Mouse (Mus musculus): Measurements from ENCODE around the gene Litaf. TPM values are rescaled to one million over a fixed set of nuclear protein-coding genes. Genes with fewer than 3 reads are reported as not detected.

Gene Litaf
- polyA plus RNA-seq, 1 experiment = 102 TPM

DNA sequence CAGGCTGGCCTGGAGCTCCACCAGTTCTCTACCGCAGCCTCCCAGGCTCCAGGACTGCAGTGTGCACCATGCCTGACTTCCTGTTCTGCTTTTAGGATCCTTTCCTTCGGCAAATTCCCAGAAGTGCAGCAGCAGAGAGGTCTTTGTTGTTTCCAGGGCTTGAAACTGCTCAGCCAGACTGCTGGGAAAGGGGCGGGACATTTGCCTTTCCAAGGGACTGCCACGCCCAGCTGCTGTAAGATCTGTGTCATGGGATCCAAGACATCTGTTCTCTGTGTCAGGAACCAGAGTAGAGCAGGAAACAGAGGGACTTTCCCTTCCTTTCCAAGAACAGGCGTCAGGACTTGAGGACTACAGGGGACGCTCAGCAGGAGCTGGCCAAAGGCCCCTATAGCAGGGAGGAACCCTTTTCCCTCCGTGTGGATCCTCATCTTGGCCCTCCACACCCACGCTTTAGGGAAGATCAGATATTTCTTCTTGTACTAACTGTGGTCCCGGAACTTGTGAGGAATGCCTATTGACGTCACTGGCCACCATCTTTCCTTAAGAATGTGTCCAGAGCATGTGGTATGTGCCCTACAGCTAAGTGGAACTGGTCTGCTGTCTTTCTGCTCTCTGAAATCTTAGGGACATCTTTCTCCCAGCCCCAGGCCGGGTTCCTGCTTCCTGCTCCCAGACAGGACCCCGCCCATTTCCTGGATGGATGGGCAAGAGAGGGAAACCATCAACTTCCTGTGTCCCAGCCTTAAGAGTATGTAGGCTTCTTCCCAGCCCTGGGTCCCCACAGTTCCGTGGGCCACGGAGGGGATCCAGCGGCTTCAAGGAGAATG, 57.6 kb downstream of the Litaf start:
- Histone ChIP-seq H3K36me3 (ENCODE audit: control insufficient read depth, insufficient read depth, low read length, poor library complexity, severe bottlenecking) (no peaks in the 10 kb centered on the region), H3K4me3 (ENCODE audit: low read depth, low read length) (peak overlapping the region; percentile 69), H3K4me1 (ENCODE audit: control insufficient read depth, insufficient read depth, low read length) (peaks cover 9% of the 10 kb centered on the region), H3K9ac (ENCODE audit: low read depth, poor library complexity, severe bottlenecking) (peak overlapping the region; percentile 30), H3K9me3 (replicated peaks; ENCODE audit: control insufficient read depth, insufficient read depth, low read length, poor library complexity, severe bottlenecking) (no peaks in the 10 kb centered on the region), H3K27ac (ENCODE audit: insufficient read depth, low read length) (peak overlapping the region; percentile 86), H3K27me3 (ENCODE audit: control insufficient read depth, insufficient read depth, low read length, poor library complexity, severe bottlenecking) (no peaks in the 10 kb centered on the region)
- TF ChIP-seq POLR2A (IDR thresholded peaks at IDR 0.05; ENCODE audit: insufficient read depth, low read length) (peak; percentile 49), CTCF (IDR thresholded peaks at IDR 0.05; ENCODE audit: low read depth, low read length) (no peak), EP300 (IDR thresholded peaks at IDR 0.05; ENCODE audit: insufficient read depth, low read depth, low read length) (peak; percentile 94)

DNA sequence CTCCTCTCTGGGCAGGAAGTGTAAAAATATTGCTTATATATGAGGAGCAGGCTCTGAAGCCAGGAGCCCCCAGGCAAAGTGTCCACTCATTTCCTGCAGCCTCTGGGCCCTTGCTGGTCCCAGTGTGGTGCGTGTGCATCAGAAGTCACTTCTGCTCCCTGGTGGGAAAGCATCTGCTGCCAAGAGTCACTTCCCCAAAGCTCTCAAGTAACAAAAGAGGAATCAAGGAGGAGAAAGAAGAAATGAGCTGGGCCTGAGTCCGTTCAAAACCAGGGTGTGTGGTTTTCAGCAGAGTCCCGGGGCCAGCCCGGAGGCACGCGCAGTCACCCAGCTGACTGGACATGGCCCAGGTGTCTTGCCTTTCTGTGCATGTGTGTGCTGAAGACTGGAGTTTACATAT, 59.9 kb downstream of the Litaf start:
- Histone ChIP-seq H3K4me1 (ENCODE audit: control insufficient read depth, insufficient read depth, low read length) (peaks cover 9% of the 10 kb centered on the region), H3K9me3 (replicated peaks; ENCODE audit: control insufficient read depth, insufficient read depth, low read length, poor library complexity, severe bottlenecking) (no peaks in the 10 kb centered on the region), H3K27ac (ENCODE audit: insufficient read depth, low read length) (no peak overlapping the region), H3K36me3 (ENCODE audit: control insufficient read depth, insufficient read depth, low read length, poor library complexity, severe bottlenecking) (no peaks in the 10 kb centered on the region), H3K27me3 (ENCODE audit: control insufficient read depth, insufficient read depth, low read length, poor library complexity, severe bottlenecking) (no peaks in the 10 kb centered on the region), H3K4me3 (ENCODE audit: low read depth, low read length) (no peak overlapping the region), H3K9ac (ENCODE audit: low read depth, poor library complexity, severe bottlenecking) (no peak overlapping the region)
- TF ChIP-seq CTCF (IDR thresholded peaks at IDR 0.05; ENCODE audit: low read depth, low read length) = no peak
- no peak for TF ChIP-seq EP300 (IDR thresholded peaks at IDR 0.05; ENCODE audit: insufficient read depth, low read depth, low read length)
- no peak for TF ChIP-seq POLR2A (IDR thresholded peaks at IDR 0.05; ENCODE audit: insufficient read depth, low read length)

DNA sequence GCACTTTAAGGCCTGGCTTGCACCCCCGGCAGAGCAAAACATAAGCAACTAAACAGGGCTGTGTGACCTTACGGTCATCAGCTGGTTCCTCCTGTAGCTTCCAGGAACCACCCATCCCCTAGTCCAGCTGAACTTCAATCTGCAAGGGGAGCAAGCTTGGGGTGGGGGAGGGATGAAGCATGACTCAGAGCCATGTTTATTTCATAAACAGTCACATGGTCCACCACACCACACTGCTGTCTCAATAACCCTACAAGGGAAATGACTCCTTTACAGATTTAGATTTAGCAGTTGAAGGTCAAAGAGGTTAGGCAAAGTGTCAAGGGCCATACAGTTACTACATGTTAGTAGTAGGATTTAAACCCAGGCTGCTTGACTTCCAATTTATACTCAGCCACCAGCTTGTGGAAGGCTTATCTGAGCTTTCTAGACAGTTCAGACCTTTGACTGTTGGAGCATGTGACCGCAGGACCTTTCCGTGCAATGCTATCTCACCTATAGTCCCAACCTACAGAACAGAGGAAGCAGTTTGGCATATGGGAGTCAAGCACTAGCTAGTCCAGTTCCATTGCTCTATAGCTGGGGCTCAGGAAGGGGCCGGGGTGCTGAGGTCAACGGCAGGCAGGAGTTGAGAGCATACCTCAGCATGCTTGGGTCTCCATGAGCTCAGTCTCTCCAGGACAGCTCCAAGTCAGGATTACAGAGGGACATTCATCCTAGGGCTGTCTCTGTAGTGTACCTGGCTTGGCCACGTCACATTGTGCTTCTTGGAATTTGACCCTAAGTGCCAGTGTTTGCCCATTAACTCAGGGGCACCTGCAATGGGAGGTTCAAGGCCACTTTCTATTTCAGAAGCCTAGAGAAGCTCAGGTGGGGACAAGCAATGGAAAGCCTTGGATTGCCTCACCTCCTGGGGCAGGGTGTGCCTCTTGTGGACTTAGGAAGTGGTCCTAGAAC, 64.0 kb downstream of the Litaf start:
- H3K27me3 ChIP-seq (ENCODE audit: control insufficient read depth, insufficient read depth, low read length, poor library complexity, severe bottlenecking) = no peaks in the 10 kb centered on the region

DNA sequence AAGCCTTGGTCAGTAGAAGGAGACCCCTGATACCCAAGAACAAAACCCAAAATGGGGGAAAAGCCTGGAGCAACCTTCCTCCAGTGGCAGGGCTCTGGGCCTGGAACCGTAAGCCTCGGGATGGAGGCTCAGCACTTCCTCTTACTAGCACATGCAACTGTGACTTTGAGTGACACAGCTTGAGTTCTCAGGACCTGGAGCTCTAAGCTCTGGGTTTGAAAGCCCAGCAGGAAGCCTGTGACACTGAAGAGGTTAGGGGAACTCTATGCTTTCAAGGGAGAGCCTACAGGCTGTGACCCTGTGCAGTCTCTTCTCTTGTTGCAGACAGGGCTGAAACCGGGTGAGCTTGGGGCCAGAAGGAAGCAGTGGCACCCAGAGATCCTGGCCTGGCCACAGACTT, 66.1 kb downstream of the Litaf start:
- TF ChIP-seq POLR2A (IDR thresholded peaks at IDR 0.05; ENCODE audit: insufficient read depth, low read length) (no peak), EP300 (IDR thresholded peaks at IDR 0.05; ENCODE audit: insufficient read depth, low read depth, low read length) (no peak), CTCF (IDR thresholded peaks at IDR 0.05; ENCODE audit: low read depth, low read length) (no peak)
- no peak overlapping the region for H3K27ac ChIP-seq (ENCODE audit: insufficient read depth, low read length)
- no peaks in the 10 kb centered on the region for H3K36me3 ChIP-seq (ENCODE audit: control insufficient read depth, insufficient read depth, low read length, poor library complexity, severe bottlenecking)
- H3K27me3 ChIP-seq (ENCODE audit: control insufficient read depth, insufficient read depth, low read length, poor library complexity, severe bottlenecking) = no peaks in the 10 kb centered on the region
- no peaks in the 10 kb centered on the region for H3K9me3 ChIP-seq (replicated peaks; ENCODE audit: control insufficient read depth, insufficient read depth, low read length, poor library complexity, severe bottlenecking)
- no peak overlapping the region for H3K9ac ChIP-seq (ENCODE audit: low read depth, poor library complexity, severe bottlenecking)
- H3K4me3 ChIP-seq (ENCODE audit: low read depth, low read length) = no peak overlapping the region
- no peaks in the 10 kb centered on the region for H3K4me1 ChIP-seq (ENCODE audit: control insufficient read depth, insufficient read depth, low read length)

More for the DNA sequence above, 64.0 kb downstream of the Litaf start:
- Histone ChIP-seq H3K4me1 (ENCODE audit: control insufficient read depth, insufficient read depth, low read length) (peaks cover 2% of the 10 kb centered on the region), H3K4me3 (ENCODE audit: low read depth, low read length) (no peak overlapping the region), H3K9ac (ENCODE audit: low read depth, poor library complexity, severe bottlenecking) (no peak overlapping the region), H3K36me3 (ENCODE audit: control insufficient read depth, insufficient read depth, low read length, poor library complexity, severe bottlenecking) (no peaks in the 10 kb centered on the region), H3K27ac (ENCODE audit: insufficient read depth, low read length) (no peak overlapping the region), H3K9me3 (replicated peaks; ENCODE audit: control insufficient read depth, insufficient read depth, low read length, poor library complexity, severe bottlenecking) (no peaks in the 10 kb centered on the region)
- TF ChIP-seq CTCF (IDR thresholded peaks at IDR 0.05; ENCODE audit: low read depth, low read length) (no peak), POLR2A (IDR thresholded peaks at IDR 0.05; ENCODE audit: insufficient read depth, low read length) (no peak), EP300 (IDR thresholded peaks at IDR 0.05; ENCODE audit: insufficient read depth, low read depth, low read length) (no peak)

DNA sequence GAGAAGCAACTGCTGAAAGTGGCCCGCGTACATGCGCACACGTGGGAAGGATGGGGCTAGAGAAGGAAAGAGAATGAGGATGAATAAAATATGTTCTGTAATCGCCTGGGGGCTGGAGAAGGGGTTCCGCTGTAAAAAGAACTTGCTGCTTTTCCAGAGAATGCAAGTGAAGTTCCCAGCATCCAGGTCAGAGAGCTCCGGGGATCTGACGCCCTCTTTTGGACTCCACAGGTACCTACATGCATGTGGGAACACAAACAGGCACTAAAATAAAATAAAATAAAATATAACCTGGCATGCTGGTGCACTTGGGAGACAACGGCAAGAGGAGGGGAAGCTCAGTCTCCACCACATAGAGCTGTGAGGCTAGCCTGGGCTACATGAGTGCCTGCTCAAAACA, 67.7 kb downstream of the Litaf start:
- Histone ChIP-seq H3K4me1 (ENCODE audit: control insufficient read depth, insufficient read depth, low read length) (no peaks in the 10 kb centered on the region), H3K36me3 (ENCODE audit: control insufficient read depth, insufficient read depth, low read length, poor library complexity, severe bottlenecking) (no peaks in the 10 kb centered on the region), H3K9me3 (replicated peaks; ENCODE audit: control insufficient read depth, insufficient read depth, low read length, poor library complexity, severe bottlenecking) (no peaks in the 10 kb centered on the region), H3K27me3 (ENCODE audit: control insufficient read depth, insufficient read depth, low read length, poor library complexity, severe bottlenecking) (no peaks in the 10 kb centered on the region), H3K9ac (ENCODE audit: low read depth, poor library complexity, severe bottlenecking) (no peak overlapping the region), H3K4me3 (ENCODE audit: low read depth, low read length) (0 out of 2 replicates have a peak overlapping the region, but pooled peaks have one; percentile 22), H3K27ac (ENCODE audit: insufficient read depth, low read length) (no peak overlapping the region)
- TF ChIP-seq POLR2A (IDR thresholded peaks at IDR 0.05; ENCODE audit: insufficient read depth, low read length) (no peak), CTCF (IDR thresholded peaks at IDR 0.05; ENCODE audit: low read depth, low read length) (peak; percentile 50)
